Mouse (Mus musculus) forebrain, embryonic 12.5 days (tissue): ENCODE measurements around the gene C1qc. TPM values are rescaled to one million over a fixed set of nuclear protein-coding genes. Genes with fewer than 3 reads are reported as not detected.

Experiments
- ATAC-seq: fragments of 200-750 bp; cut with Nextera tagmentation; 2 replicates; pipeline ENCODE4 v1.8.0; 2017; ENCODE audit warnings: moderate TSS enrichment; ENCODE audit not compliant: low FRiP score
- H3K27ac ChIP-seq: fragments of 300-500 bp; sonication (generic); 2 replicates; pipeline ENCODE4 v1.5.1; 2016; ENCODE audit warnings: mild to moderate bottlenecking
- H3K27me3 ChIP-seq: fragments of 300-500 bp; sonication (generic); 2 replicates; pipeline ENCODE4 v1.6.1; 2016; ENCODE audit warnings: mild to moderate bottlenecking
- H3K36me3 ChIP-seq: fragments of 300-500 bp; sonication (generic); replicated peaks from 2 replicates; pipeline ENCODE4 v1.6.1; 2016; ENCODE audit warnings: mild to moderate bottlenecking
- H3K4me1 ChIP-seq: fragments of 300-500 bp; sonication (generic); 2 replicates; pipeline ENCODE4 v1.6.1; 2016
- H3K4me2 ChIP-seq: fragments of 300-500 bp; sonication (generic); 2 replicates; pipeline ENCODE4 v1.6.1; 2016; ENCODE audit warnings: mild to moderate bottlenecking, moderate library complexity
- H3K4me3 ChIP-seq: fragments of 300-500 bp; sonication (generic); replicated peaks from 2 replicates; pipeline ENCODE4 v1.5.1; 2016; ENCODE audit warnings: mild to moderate bottlenecking
- H3K9ac ChIP-seq: fragments of 300-500 bp; sonication (generic); 2 replicates; pipeline ENCODE4 v1.6.1; 2016; ENCODE audit warnings: mild to moderate bottlenecking
- H3K9me3 ChIP-seq: fragments of 300-500 bp; sonication (generic); 2 replicates; pipeline ENCODE4 v1.6.1; 2016
- WGBS: fragments of 180-500 bp; shearing (Covaris S2); methylation state at CpG from one replicate; pipeline ENCODE4 v1.1.7; 2016; 5-methylcytosine and 5-hydroxymethylcytosine counted together
- polyA plus RNA-seq: library from polyadenylated mRNA; unstranded; fragments of >200 nt; fragmentation: Nextera tagmentation; extraction: Ambion mirVana; gene quantifications from 2 replicates; pipeline ENCODE4 v1.2.1, GENCODE M21; 2016

Gene C1qc
- polyA plus RNA-seq, 1 experiment from 2014 or later = 10.2 TPM

DNA sequence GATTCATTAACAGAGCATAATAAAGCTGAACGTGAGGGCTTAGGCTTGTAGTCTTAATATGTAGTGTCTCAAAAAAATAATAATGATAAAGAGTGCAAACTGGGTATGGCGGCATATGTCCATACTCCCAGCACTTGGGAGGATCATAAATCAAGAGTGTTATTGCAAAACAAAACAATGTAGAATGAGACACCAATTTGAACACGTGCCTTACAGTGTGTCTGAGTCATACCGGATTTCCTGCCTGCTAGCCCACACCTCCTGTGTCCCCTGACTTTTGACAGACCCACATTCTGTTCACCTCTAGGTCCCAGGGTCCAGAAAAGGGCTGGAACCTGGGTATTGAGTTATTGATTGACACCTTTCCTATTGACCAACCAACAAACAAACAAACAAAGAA is 50.8 kb downstream of the C1qc start:
- H3K27ac ChIP-seq = no peak overlapping the region
- no peak overlapping the region for H3K4me2 ChIP-seq
- no peaks in the 10 kb centered on the region for H3K9me3 ChIP-seq
- peaks cover 47% of the 10 kb centered on the region for H3K4me1 ChIP-seq
- WGBS = 91% methylated on average over 4 of the region's 4 CpGs
- no peaks in the 10 kb centered on the region; the same call in 1 of the 2 replicates for H3K27me3 ChIP-seq
- H3K9ac ChIP-seq = no peak overlapping the region
- no peaks in the 10 kb centered on the region for H3K36me3 ChIP-seq
- H3K4me3 ChIP-seq = no peak overlapping the region
- no peak for ATAC-seq

DNA sequence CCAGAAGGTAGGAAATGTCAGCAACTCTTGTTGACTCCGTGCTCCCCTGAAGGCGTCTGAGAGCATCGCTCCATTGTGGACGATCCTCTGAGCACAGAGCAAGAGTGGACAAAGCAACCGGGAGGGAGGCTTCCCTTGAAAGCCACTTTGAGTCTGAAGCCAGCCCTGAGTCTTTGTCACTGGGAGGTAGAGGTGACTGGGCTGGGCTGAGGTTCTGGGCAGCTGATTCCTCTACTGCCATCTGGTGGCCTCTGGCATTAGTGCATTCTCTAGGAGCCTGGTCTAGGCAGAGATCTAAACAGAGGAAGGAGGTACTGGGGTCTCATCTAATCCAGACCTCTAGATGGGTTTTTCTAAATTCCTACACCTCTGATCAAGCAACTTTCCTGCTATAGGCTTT is 51.8 kb downstream of the C1qc start:
- no peak overlapping the region for H3K27ac ChIP-seq

More for the DNA sequence above, 51.8 kb downstream of the C1qc start:
- Histone ChIP-seq H3K4me2 (no peak overlapping the region), H3K27me3 (no peaks in the 10 kb centered on the region; the same call in 1 of the 2 replicates), H3K4me3 (no peak overlapping the region), H3K9ac (no peak overlapping the region), H3K4me1 (peaks cover 53% of the 10 kb centered on the region), H3K36me3 (no peaks in the 10 kb centered on the region), H3K9me3 (no peaks in the 10 kb centered on the region)
- peak; percentile 66 for ATAC-seq
- WGBS = 2% methylated on average over 5 of the region's 5 CpGs

Other genes starting within 250 kb of the C1qc start
- 20.3 and 30.2 TPM in 2 replicates for gene Ephb2, start 57.1 kb downstream of the C1qc start, polyA plus RNA-seq
- 16.0 and 18.8 TPM in 2 replicates for gene C1qb, start 6.9 kb downstream of the C1qc start, polyA plus RNA-seq
- 10.0 and 12.0 TPM in 2 replicates for gene C1qa, start 5.7 kb upstream of the C1qc start, polyA plus RNA-seq
- gene Epha8, start 63.8 kb upstream of the C1qc start, polyA plus RNA-seq = 1.3 and 1.8 TPM in 2 replicates
- 6.6 and 8.3 TPM in 2 replicates for gene Zbtb40, start 155.7 kb upstream of the C1qc start, polyA plus RNA-seq